Mouse (Mus musculus): ENCODE data around the gene Mpg.
"Not testable (repeated sequence)": the region's sequence is repeated elsewhere in the genome, so short reads cannot be mapped to it uniquely, and the experiment has no call there.

Mpg gene

DNA sequence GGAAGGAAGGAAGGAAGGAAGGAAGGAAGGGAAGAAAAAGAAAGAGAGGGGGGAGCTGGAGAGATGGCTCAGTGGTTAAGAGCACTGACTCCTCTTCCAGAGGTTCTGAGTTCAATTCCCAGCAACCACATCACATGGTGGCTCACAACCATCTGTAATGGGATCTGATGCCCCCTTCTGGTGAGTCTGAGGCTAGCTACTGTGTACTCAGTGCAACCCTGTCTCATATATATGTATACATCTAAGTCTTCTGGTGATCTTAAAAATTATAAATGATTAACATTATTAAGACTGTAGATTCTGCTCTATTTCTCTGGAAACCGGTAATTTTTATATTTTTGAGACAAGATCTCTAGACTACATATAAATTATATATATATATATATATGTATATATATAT is 25.3 kb upstream of the Mpg start:
- DNase-seq (ENCODE audit: low read depth in 1 of 2, low spot score in 2 of 2): not testable (repeated sequence)

DNA sequence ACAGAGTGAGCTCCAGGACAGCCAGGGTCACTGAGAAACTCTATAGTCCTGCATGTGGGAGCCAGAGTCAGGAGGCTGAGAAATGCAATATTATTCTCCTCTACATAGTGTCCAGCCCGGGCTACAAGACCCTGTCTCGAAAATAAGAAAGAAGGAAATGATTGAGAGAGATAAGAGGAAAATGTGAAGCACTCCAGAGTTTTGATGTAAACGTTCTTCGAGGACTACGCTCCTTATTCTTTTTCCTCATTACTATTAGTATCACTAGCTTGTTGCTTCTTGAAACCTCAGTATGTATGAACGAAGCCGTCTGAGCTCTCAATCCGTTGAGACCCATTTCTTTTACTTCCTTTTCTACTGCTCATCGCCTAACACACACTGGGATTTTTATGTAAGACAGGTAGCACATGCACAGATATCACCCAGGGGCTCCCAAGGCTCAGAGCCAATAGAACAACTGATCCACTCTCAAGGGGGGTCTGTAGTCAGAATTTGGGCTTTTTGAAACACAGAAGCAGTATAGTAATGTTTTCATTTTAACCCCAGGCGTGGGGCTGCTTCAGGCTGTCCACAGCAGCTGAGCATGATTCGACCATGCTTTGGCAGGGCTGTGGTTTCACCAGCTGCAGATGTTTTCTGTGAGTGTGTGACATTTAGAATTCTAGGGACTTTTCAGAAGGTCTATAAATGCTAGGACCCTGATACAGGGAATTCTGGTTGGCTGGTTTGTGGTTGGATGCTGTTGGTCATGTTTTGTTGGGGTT is 24.2 kb upstream of the Mpg start:
- no peak for DNase-seq (ENCODE audit: low read depth in 1 of 2, low spot score in 2 of 2)

DNA sequence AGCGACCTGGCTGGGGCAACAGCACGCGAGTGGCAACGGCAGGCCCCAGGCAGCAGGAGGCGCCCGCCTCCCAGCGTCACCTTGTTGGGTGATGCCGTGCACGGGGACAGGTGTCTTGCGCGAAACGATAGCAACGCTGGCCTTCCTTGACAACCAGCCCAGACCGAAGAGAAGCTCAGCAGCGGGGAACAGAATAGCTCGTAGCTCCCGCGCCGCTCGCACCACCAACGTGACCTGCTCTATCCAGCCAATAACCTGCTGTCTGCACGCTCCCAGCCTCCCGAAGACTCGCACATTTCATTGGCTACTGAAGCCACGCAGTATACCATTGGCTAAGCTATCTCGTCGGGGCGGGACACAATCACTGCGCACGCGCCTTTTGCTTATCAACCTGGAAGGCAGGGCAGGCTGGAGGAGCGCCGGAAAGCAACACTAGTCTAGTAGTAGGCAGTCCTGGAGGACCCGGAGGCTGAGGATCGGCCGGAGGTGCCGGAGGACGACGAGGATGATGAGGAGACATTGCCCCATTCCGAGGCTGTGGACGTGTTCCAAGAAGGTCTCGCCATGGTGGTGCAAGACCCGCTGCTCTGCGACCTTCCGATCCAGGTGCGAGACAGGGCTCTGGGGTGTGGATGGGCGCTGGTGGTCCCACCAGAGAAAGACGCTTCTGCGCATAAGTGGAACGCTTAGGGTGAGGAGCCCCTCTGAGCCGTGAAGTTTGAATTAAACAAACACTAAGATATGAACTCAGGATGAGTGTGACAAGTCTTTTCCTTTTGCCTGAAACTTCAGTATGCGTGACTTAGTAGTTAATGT is 21.0 kb upstream of the Mpg start, which contains the start of gene Snrnp25:
TSS of gene Snrnp25 (plus strand) at position 358 of the 816 bp plus-strand sequence.
- DNase-seq (ENCODE audit: low read depth in 1 of 2, low spot score in 2 of 2): peak; percentile 87 to 88

DNA sequence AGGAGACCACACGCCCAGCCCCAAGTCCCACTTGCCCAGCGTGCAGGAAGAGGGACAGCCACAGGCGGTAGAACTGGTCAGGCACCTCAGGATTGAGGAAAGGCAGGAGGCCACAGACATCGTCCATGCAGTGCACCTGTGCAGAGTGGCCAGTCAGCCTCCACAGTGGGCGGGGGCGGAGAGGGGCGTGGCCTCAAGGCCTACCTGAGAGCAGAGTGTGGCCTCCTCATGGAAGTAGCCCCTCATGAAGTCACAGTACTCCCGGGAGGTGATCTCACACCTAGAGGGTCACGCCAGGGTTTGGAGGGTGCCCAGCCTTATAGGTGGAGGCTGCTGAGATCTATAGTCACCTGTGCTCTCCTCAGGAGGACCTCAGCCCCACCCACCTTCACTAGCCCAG is 15.7 kb upstream of the Mpg start:
- no peak for DNase-seq (ENCODE audit: low read depth in 1 of 2, low spot score in 2 of 2)

DNA sequence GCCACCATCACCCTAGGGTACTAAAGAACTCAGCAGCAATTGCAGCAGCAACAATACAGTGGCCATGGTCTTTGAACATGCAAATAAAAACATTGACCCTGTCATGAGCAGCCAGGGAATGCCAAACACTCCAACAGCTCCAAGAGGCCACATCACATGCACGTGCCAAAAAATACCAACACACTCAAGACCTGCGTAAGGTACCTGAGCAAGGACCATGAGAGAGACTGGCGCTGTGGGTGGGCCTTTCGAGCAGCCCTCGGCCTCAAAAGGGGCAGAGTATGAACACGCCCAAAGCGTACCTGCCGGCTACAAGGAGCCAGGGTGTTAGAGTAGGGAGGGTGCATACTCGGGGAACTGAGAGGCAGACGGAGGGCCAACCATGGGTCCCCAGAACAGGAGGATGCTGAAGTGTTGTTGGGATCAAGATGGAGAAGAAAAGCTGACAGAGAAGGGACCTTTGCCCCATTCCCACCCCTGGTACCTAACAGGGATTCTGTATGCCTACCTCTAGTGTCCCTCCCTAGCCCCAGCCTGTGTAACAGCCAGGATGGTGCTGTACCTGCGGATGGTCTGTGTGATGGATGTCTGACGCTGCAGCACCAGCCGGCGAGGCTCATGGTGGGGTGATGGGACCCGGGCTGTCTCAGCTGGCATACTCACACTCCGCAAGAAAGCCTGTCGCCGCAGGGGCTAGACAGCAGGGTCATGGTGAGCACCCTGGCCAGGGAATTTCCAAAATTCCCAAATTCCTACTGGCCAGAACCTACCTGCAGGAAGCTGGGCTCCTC is 10.7 kb upstream of the Mpg start:
- DNase-seq (ENCODE audit: low read depth in 1 of 2, low spot score in 2 of 2): no peak

DNA sequence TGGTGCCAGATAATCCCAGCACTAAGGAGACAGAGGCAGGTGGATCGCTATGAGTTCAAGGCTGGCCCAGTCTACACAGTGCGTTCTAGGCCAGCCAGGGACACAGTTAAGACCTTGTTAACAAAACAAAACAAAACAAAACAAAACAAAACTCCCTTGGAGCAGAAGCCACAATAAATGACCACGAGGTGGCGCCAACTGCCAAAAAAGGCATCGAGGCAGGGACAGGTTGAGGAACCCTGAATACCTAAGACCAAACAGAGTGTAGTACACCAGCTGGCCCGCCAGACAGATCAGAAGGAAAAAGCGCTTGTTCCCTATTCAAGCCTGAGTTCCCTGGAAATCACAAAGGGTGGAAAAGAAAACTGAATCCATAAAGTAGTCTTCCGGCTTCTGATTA is 9.5 kb upstream of the Mpg start:
- peak in 1 of 2 experiments; percentile 52 for DNase-seq (ENCODE audit: low read depth in 1 of 2, low spot score in 2 of 2)

DNA sequence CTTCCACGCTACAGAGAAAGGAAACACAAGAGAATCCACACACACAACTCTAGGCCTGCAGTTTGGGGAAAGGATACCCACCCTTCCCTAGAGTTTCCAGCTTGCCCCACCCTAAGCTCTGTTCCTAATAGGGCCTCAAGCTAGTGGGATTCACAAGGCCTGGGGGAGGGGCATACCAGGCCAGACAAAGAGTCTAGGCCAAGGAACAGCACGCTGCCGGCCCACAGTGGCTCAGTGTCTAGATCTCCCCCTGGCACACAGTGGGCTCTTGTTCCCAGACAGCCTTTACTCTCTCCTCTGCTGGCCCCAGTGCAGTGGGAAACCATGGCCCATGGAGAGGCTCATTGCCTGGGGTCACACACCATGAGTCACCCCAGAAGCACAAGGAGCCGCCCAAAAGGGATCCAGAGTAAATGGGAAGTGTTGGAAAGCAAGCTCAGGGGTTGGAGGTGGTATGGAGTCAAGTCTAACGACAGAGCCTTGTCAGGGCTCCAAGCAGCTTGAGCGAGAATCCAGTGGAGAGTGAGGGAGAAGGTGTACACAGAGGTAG is 7.7 kb upstream of the Mpg start:
- no peak for DNase-seq (ENCODE audit: low read depth in 1 of 2, low spot score in 2 of 2)

DNA sequence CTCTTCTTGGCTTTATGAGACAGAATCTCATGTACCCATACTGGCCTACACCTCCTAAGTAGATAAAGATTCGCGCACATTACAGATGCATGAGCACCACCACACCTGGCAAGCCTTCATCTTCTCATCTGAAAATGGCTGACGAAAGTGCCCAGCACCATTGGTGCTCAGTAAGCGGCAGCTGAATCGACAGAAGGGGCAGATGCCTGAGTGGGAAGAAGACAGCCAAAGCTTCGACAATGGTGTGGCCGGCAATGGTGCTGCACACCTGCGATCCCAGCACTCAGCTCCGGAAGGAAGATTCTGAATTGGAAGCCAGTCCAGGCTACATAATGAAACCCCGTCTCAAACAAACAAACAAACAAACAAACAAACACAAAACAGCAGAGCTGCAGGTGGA is 7.0 kb upstream of the Mpg start:
- DNase-seq (ENCODE audit: low read depth in 1 of 2, low spot score in 2 of 2): no peak

DNA sequence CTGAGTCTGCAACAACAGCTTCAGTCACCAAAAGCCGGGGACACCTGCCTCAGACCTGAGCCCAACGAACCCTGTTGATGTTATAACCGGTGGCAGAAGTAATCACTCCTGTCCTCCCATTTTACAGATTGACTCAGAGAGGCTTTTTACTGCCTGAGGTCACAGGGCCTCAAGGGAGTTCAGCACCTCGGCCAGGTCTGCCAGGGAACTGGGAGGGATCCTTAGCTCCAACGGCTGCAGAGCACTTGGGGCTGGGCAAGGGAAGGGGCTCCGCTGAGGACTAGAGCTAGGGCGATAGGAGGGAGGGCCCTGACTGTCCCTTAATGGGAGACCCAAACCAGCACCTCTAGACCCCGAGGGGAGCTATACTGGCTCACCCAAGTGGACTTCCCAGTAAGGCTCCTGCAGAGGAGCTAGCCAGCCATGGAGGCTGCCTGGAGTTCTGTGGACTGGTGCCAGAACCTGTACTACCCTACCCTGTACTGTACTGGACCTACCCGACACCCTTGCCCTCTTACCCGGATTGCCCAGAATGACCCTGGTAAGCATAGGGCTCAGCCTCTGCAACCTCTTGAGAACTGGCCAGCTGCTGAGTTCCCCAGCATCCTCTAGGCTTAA is 5.6 kb upstream of the Mpg start:
- DNase-seq (ENCODE audit: low read depth in 1 of 2, low spot score in 2 of 2): no peak

DNA sequence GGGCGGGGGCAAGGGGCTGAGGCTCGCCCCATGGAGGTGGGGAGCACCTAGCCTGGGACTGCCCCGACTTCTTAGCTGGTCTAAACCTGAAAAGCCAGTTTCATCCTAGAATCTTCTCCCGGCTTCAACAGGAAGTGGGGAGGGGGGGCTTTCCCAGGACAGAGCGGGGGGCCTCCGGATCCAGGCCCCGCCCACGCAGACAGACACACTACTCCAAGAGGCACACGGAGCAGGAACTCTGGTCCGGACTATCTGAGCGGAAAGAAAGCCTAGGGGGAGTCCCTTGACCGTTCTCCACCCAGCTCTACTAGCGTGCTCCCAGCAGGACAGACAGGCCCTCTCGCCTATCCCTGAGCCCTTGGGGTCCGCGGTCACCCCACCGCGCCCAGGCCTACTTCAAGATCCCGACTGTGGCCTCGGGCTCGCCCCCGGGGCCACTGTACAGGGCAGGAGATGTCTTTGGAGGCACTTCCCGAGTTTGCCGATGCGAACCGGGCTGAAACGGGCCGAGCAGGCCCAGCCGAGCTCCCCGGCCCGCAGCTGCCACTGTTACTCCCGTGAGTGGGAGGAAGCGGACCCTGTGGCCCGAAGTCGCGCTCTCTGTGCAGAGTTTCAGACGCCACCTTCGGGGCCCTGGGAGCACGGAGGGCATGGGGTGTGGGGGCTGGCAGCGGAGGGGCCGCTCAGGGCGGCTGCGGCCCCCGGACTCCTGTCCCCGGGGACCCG is 4.9 kb upstream of the Mpg start:
- no peak for DNase-seq (ENCODE audit: low read depth in 1 of 2, low spot score in 2 of 2)

DNA sequence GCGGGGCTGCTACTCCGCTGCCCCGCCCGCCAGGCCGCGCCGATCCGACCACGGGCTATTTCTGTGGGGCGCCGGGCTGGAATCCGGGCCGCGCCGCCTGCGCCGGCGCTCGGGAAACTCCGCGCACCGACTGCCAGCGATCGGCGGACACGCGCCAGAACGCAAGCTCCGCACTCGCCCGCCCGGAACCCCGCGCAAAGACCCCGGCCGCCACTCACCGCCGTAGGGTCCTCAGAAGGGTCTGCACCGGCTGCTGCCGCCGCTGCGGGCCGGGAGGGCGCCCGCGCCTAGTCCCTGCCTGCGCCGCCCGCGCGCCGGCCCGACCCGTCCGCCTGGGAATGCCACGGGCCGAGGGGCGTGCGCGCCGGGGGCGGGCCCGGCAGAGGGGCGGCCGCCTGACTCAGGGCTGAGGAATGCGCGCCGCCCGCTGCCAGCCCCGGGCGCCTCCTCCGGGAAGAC is 4.3 kb upstream of the Mpg start, which contains the start of gene Rhbdf1:
TSS of gene Rhbdf1 (minus strand) at position 350 of the 459 bp plus-strand sequence.
- DNase-seq (ENCODE audit: low read depth in 1 of 2, low spot score in 2 of 2): no peak

DNA sequence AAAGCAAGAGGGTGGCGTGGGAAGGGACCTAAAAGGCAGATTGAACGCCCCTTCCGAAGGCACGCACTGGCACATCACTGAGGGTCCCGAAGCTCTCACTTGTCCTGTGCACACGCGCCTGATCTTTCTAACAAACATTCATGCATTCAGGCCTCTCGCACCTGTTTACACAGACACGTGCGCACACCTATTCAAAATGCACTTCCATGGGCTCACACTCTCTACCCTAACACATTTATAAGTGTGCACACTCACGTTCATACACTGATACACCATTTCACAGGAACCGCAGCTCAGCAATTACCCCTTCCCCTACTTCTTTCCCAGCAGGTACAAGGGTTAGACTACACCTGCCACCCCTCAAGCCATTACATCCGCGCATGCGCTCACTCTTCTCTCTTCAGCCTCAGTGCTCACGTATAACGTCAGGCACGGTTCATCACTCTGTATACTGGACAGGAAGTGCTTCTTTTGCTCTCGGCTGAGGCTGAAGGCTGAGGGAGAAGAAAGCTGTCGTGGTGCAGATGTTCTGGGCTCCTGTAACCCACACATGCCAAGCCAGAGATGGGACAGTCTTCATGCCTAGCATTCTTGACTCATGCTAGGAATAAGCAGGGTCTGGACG is 3.6 kb upstream of the Mpg start:
- no peak for DNase-seq (ENCODE audit: low read depth in 1 of 2, low spot score in 2 of 2)

DNA sequence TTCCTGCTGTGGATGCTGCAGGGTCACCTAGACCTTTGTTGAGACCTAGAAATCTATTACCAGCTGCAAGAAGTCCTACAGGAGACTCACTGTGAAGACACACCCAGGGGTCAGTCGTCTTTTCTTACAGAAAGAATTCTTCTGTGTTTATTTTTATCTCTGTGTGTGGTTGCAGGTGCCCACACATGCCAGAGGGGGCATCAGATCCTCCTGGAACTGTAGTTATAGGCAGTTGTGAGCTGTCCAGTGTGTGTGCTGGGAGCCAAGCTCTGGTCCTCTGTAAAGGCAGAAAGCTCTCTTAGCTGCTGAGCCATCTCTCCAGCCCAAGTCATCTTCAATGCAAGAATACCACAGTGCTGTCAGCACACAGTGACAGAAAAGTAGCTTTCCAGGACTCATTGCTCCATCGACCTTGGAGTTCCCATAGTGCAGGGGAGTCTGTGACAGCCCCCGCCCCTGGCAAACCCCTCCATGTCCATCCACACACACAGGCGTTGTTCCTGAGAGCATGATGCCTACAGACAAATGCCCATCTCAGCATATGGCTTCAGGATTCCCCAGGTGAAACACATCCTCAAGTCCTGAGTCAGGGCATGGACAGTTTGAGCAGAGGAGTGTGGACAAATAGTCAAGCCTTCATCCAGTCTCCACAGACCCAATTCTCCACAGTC is 2.9 kb upstream of the Mpg start:
- no peak for DNase-seq (ENCODE audit: low read depth in 1 of 2, low spot score in 2 of 2)

DNA sequence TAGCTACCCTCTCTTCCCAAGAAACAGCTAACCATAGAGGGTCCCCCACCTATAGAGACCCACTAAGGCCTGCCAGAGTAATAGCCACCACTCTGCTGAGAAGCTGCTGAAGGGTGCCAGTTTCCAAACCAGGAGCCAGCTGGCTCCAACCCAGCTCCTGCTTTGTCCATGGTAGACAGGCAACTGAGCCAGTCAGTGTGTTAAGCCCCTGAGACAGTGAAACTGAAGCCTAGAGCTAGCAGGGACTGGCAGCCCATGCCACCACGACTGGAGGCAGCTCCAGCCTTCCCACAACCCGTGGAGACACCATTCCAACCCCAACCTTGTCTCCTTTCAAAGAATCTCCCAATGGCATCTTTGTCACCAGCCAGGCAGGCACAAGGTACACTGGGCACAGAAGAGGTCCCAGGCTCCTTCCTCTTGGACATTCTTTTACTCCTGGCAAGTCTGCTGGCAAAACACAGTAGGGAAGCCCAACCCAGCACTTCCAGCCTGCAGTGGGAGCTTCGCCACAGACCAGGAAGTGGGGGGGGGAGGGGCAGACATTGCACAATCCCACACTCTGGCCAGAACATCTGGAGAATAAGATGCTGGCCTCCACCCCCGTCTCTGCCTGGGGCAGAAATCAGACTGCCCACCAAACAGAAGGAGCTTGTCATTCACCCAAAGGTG is 1.7 kb upstream of the Mpg start:
- DNase-seq (ENCODE audit: low read depth in 1 of 2, low spot score in 2 of 2): no peak

DNA sequence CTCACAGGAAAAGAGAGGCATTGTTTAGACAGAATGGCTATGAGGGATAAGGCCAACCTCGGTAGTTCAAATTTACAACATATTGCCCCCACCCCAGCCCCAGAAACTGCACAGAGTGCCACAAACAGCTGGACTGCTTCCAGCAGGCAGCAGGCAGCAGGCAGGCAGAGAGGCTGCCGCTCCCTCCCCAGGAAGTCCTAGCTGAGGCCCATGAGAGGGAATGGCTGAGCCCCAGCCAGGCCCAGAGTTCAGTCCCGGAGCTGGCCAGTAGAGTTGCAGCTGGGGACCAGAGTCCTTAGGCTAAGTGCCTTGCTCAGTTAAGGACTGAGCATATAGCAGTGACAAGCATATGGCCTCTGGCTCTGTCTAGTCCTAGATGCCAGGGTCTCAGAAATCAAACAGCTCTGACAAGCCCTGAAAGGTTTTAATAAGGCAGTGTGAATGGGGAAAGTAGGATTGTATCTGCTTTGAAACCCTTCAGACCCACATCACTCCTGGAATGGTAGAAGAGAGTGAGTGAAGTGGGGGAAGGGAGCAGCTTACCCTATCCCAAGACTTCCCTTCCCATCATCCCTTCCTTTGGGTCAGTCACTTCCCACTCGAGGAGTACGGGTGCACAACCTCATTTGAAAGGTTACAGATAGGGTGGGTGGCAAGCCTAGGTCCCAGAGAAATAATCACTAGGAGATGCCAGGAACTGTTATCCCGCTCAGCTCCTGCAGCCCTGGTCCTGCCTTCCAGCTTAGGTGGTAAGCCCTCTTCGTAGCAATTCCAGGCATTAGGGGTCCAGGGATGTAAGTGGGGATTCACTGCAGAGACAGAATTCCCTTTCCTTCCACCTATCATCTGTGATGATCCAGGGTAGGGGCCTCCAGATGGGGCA is 842 bp upstream of the Mpg start:
- no peak for DNase-seq (ENCODE audit: low read depth in 1 of 2, low spot score in 2 of 2)

DNA sequence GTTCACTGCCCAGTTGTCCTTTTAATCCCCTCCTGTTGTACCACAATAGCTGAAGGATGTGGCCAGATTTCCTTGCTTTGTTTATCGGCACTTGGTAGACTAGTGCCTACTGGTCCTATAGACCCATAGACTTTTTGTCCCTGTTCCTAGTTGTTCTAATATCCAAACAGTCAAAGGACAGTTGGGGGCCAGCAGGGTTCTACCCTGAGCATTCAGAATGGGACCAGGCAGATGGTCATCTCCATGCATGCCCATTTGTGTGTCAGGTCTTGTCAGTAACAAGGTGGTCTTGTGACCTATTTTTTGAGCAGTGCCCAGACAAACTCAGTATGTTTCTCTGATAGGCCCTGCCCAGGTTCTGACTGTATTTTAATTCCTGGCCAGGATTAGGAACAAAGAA is 736 bp downstream of the Mpg start:
- no peak for DNase-seq (ENCODE audit: low read depth in 1 of 2, low spot score in 2 of 2)

DNA sequence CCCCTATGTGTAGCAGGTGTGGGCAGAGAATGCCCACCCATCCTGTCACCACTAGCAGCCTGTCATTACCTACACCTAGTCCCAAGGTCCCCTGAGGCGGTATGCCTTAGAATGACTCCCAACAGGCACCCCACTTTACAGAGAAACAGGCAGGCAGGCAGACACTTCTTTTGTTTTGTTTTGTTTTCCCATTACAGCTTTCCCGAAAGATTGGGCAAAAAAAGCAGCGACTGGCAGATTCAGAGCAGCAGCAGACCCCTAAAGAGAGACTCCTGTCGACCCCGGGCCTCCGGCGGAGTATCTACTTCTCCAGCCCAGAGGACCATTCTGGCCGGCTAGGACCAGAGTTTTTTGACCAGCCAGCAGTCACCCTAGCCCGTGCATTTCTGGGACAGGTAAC is 1.2 kb downstream of the Mpg start:
- DNase-seq (ENCODE audit: low read depth in 1 of 2, low spot score in 2 of 2): no peak
